Comparison of ENCODE assay signal across 8 mouse cellular contexts in the genomic region with DNA sequence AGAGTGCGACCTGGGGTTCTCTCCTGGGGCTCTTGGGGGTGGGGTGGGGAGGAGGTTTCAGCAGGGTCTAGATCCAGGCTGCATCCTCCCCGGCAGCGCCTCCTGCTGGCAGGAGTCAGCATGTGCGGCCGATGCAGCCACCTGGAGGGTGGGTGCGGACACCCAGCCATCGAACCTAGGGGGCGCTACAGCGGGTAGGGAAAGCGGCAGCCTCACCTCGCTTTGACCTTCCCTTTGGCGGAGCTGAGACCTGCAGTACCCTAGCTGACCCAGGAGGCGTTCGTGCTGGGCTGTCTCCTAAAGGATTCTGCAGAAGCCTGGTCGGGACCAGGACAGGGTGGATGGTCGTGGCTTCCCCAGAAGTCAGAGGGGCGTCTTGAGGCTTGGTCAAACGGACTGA. TPM values are rescaled to one million over a fixed set of nuclear protein-coding genes. Genes with fewer than 3 reads are reported as not detected.
A peak's percentile ranks its signal among the peaks of the same experiment; 100 is the strongest.
DNase-seq lines count a peak whose midpoint lies in the region; ATAC-seq and TF ChIP-seq lines count a peak whose summit lies in the region.

No protein-coding gene starts in this region.

- ATAC-seq in limb, embryonic 11.5 days (ENCODE audit: insufficient number of reproducible peaks, low FRiP score, low TSS enrichment, low read depth): 0 out of 2 replicates have a peak, but pooled peaks have one; percentile 4
- ATAC-seq in midbrain, embryonic 12.5 days (ENCODE audit: low FRiP score, low read depth): no peak

- peaks cover 100% of the 10 kb centered on the region for H3K27me3 ChIP-seq in forebrain, embryonic 10.5 days (ENCODE audit: poor library complexity, severe bottlenecking)
- peaks cover 88% of the 10 kb centered on the region for H3K27me3 ChIP-seq in hindbrain, embryonic 10.5 days (ENCODE audit: insufficient read depth, poor library complexity, severe bottlenecking)
- peaks cover 44% of the 10 kb centered on the region for H3K27me3 ChIP-seq in limb, embryonic 11.5 days (ENCODE audit: control insufficient read depth, insufficient read depth, low read length)
- H3K27me3 ChIP-seq in midbrain, embryonic 12.5 days: peaks cover 61% of the 10 kb centered on the region

- no peak for TF ChIP-seq POLR2A in brain, embryonic 14.5 days (IDR thresholded peaks at IDR 0.05; ENCODE audit: borderline replicate concordance, extremely low read depth, insufficient read depth, insufficient read length, poor library complexity, severe bottlenecking)

- peak; percentile 91 for TF ChIP-seq CTCF in brain, embryonic 14.5 days (IDR thresholded peaks at IDR 0.05; ENCODE audit: borderline replicate concordance, extremely low read depth, insufficient read depth, insufficient read length)

- peaks cover 85% of the 10 kb centered on the region for H3K4me1 ChIP-seq in forebrain, embryonic 10.5 days
- peaks cover 85% of the 10 kb centered on the region for H3K4me1 ChIP-seq in hindbrain, embryonic 10.5 days (replicated peaks)
- H3K4me1 ChIP-seq in limb, embryonic 11.5 days (ENCODE audit: control insufficient read depth, insufficient read depth, low read length): peaks cover 36% of the 10 kb centered on the region
- H3K4me1 ChIP-seq in midbrain, embryonic 12.5 days: peaks cover 59% of the 10 kb centered on the region

- intact Hi-C loops in heart, postnatal 25 days (cut with DNase I): no loop called here

- H3K9me3 ChIP-seq in forebrain, embryonic 10.5 days: no peaks in the 10 kb centered on the region
- no peaks in the 10 kb centered on the region for H3K9me3 ChIP-seq in hindbrain, embryonic 10.5 days
- H3K9me3 ChIP-seq in limb, embryonic 11.5 days (ENCODE audit: control insufficient read depth, low read length): no peaks in the 10 kb centered on the region
- H3K9me3 ChIP-seq in midbrain, embryonic 12.5 days: no peaks in the 10 kb centered on the region

- H3K4me3 ChIP-seq in forebrain, embryonic 10.5 days: peak overlapping the region; percentile 87
- peak overlapping the region; percentile 87 for H3K4me3 ChIP-seq in hindbrain, embryonic 10.5 days
- peak overlapping the region; percentile 43; the same call in 1 of the 2 replicates for H3K4me3 ChIP-seq in limb, embryonic 11.5 days (ENCODE audit: low read depth, low read length)
- H3K4me3 ChIP-seq in midbrain, embryonic 12.5 days: peak overlapping the region; percentile 78

- under 1% methylated on average over 18 of the region's 18 CpGs for WGBS in forebrain, embryonic 10.5 days
- WGBS in hindbrain, embryonic 10.5 days: under 1% methylated on average over 18 of the region's 18 CpGs
- WGBS in limb, embryonic 11.5 days: 1% methylated on average over 18 of the region's 18 CpGs
- 0% methylated on average over 18 of the region's 18 CpGs for WGBS in midbrain, embryonic 12.5 days

- H3K27ac ChIP-seq in forebrain, embryonic 10.5 days: peak overlapping the region; percentile 80
- peak overlapping the region; percentile 98 for H3K27ac ChIP-seq in hindbrain, embryonic 10.5 days
- H3K27ac ChIP-seq in limb, embryonic 11.5 days (replicated peaks; ENCODE audit: low read depth, low read length): no peak overlapping the region
- H3K27ac ChIP-seq in midbrain, embryonic 12.5 days (replicated peaks): peak overlapping the region; percentile 97

- DNase-seq in heart, adult 18-20 months: peak; percentile 46 to 67
- DNase-seq in heart, postnatal 25 days (ENCODE audit: low spot score): no peak
- DNase-seq in brain, embryonic 14.5 days (ENCODE audit: low read depth): peak; percentile 70
- peak; percentile 82 for DNase-seq in forebrain, embryonic 10.5 days (ENCODE audit: extremely low spot score, low spot score)
- peak; percentile 86 for DNase-seq in hindbrain, embryonic 10.5 days (ENCODE audit: low spot score)
- peak; percentile 93 for DNase-seq in limb, embryonic 11.5 days (ENCODE audit: low spot score)
- peak; percentile 74 to 92 for DNase-seq in spleen, postnatal 4 days (ENCODE audit: low spot score in 2 of 2)

- no peaks in the 10 kb centered on the region for H3K36me3 ChIP-seq in forebrain, embryonic 10.5 days (replicated peaks)
- no peaks in the 10 kb centered on the region for H3K36me3 ChIP-seq in hindbrain, embryonic 10.5 days
- no peaks in the 10 kb centered on the region for H3K36me3 ChIP-seq in limb, embryonic 11.5 days (ENCODE audit: control insufficient read depth, insufficient read depth, low read length)
- H3K36me3 ChIP-seq in midbrain, embryonic 12.5 days: no peaks in the 10 kb centered on the region

- peak overlapping the region; percentile 56 for H3K9ac ChIP-seq in limb, embryonic 11.5 days (ENCODE audit: low read length)
- no peak overlapping the region; the same call in 1 of the 2 replicates for H3K9ac ChIP-seq in midbrain, embryonic 12.5 days (replicated peaks)

- H3K4me2 ChIP-seq in limb, embryonic 11.5 days (ENCODE audit: low read depth, severe bottlenecking): peak overlapping the region; percentile 99
- H3K4me2 ChIP-seq in midbrain, embryonic 12.5 days (replicated peaks): peak overlapping the region; percentile 86

RNA-seq across cellular contexts. Expression of gene Cacnb3, which starts 0.9 kb away (rescaled TPM):
- 1 to 10 TPM; 2.7 to 3.3 TPM for total RNA-seq in heart, adult 18-20 months (2021)
- total RNA-seq in heart, postnatal 25 days (2021): 1 to 10 TPM; 4.1 TPM
- polyA plus RNA-seq in brain, embryonic 14.5 days (2012; rRNA removed): 287 and 323 TPM in 2 replicates
- polyA plus RNA-seq in forebrain, embryonic 10.5 days (2016; fragmentation: Nextera tagmentation; extraction: Ambion mirVana): 19.9 and 21.7 TPM in 2 replicates
- polyA plus RNA-seq in hindbrain, embryonic 10.5 days (2016; fragmentation: Nextera tagmentation; extraction: Ambion mirVana): 38.8 and 58.6 TPM in 2 replicates
- 23.4 and 25.1 TPM in 2 replicates for polyA plus RNA-seq in limb, embryonic 11.5 days (2014; fragmentation: Nextera tagmentation; extraction: Ambion mirVana)
- polyA plus RNA-seq in midbrain, embryonic 12.5 days (2016; fragmentation: Nextera tagmentation; extraction: Ambion mirVana): 86.2 and 99.6 TPM in 2 replicates

RNA-seq across cellular contexts. Expression of gene Adcy6, which starts 21.6 kb away (rescaled TPM):
- total RNA-seq in heart, adult 18-20 months (2021): 100 to 1,000 TPM; 141 to 148 TPM
- total RNA-seq in heart, postnatal 25 days (2021): 100 to 1,000 TPM; 188 to 238 TPM
- polyA plus RNA-seq in brain, embryonic 14.5 days (2012; rRNA removed): 38.3 and 50.2 TPM in 2 replicates
- 9.4 and 11.9 TPM in 2 replicates for polyA plus RNA-seq in forebrain, embryonic 10.5 days (2016; fragmentation: Nextera tagmentation; extraction: Ambion mirVana)
- 11.6 and 12.0 TPM in 2 replicates for polyA plus RNA-seq in hindbrain, embryonic 10.5 days (2016; fragmentation: Nextera tagmentation; extraction: Ambion mirVana)
- polyA plus RNA-seq in limb, embryonic 11.5 days (2014; fragmentation: Nextera tagmentation; extraction: Ambion mirVana): 16.2 and 18.9 TPM in 2 replicates
- 15.6 and 17.2 TPM in 2 replicates for polyA plus RNA-seq in midbrain, embryonic 12.5 days (2016; fragmentation: Nextera tagmentation; extraction: Ambion mirVana)

RNA-seq across cellular contexts. Expression of gene Ddx23, which starts 31.2 kb away (rescaled TPM):
- total RNA-seq in heart, adult 18-20 months (2021): 10 to 100 TPM; 60.7 to 63.2 TPM
- total RNA-seq in heart, postnatal 25 days (2021): 10 to 100 TPM; 43.5 to 52.8 TPM
- polyA plus RNA-seq in brain, embryonic 14.5 days (2012; rRNA removed): 38.9 and 55.6 TPM in 2 replicates
- 27.3 and 28.5 TPM in 2 replicates for polyA plus RNA-seq in forebrain, embryonic 10.5 days (2016; fragmentation: Nextera tagmentation; extraction: Ambion mirVana)
- polyA plus RNA-seq in hindbrain, embryonic 10.5 days (2016; fragmentation: Nextera tagmentation; extraction: Ambion mirVana): 22.8 and 23.8 TPM in 2 replicates
- polyA plus RNA-seq in limb, embryonic 11.5 days (2014; fragmentation: Nextera tagmentation; extraction: Ambion mirVana): 24.8 and 27.7 TPM in 2 replicates
- 24.4 and 29.3 TPM in 2 replicates for polyA plus RNA-seq in midbrain, embryonic 12.5 days (2016; fragmentation: Nextera tagmentation; extraction: Ambion mirVana)

RNA-seq across cellular contexts. Expression of gene Rnd1, which starts 45.8 kb away (rescaled TPM):
- total RNA-seq in heart, adult 18-20 months (2021): 1 to 10 TPM in 1 of 2 experiments, under 1 TPM in 1; 0.77 to 1.3 TPM
- 1 to 10 TPM; 1.3 to 1.5 TPM for total RNA-seq in heart, postnatal 25 days (2021)
- 13.7 and 14.0 TPM in 2 replicates for polyA plus RNA-seq in brain, embryonic 14.5 days (2012; rRNA removed)
- 1.8 and 2.2 TPM in 2 replicates for polyA plus RNA-seq in forebrain, embryonic 10.5 days (2016; fragmentation: Nextera tagmentation; extraction: Ambion mirVana)
- 3.7 and 5.8 TPM in 2 replicates for polyA plus RNA-seq in hindbrain, embryonic 10.5 days (2016; fragmentation: Nextera tagmentation; extraction: Ambion mirVana)
- polyA plus RNA-seq in limb, embryonic 11.5 days (2014; fragmentation: Nextera tagmentation; extraction: Ambion mirVana): 0.29 and 0.37 TPM in 2 replicates
- 8.0 and 8.3 TPM in 2 replicates for polyA plus RNA-seq in midbrain, embryonic 12.5 days (2016; fragmentation: Nextera tagmentation; extraction: Ambion mirVana)
